Mouse (Mus musculus) c-Kit-negative CD71-positive TER-119-positive erythroid progenitor cells, embryonic 14.5 days (primary cell): ENCODE data around the gene S1pr5.
"Not testable (repeated sequence)": the region's sequence is repeated elsewhere in the genome, so short reads cannot be mapped to it uniquely, and the experiment has no call there.

ENCODE experiments used
- DNase-seq: peaks from one replicate; pipeline ENCODE4 v3.0.0-alpha.2; 2013; ENCODE audit warnings: low read depth, low spot score

S1pr5 gene

DNA sequence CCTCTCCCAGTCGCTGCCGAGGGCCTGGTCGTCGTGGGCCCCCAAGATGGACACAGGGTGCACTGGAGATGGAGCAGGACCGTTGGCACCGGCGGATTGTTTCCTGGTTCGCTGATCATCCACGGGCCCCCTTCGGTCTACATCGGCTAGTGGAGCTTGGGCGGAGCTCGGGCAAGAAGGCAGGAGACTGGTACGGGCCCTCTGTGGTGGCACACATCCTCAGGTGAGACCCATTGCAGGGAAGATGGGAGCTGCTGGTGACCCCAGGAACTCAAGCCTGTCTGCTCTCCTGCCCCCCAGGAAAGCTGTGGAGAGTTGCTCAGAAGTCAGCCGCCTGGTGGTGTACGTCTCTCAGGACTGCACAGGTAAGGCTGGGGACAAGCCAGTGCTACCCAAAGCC is 20.1 kb upstream of the S1pr5 start:
- DNase-seq = no peak

GRCm38 (mm10) chr9:21266889-21267288 is 18.6 kb upstream of the S1pr5 start:
- no peak for DNase-seq

- DNase-seq = no peak
Observed at GRCm38 (mm10) chr9:21265611-21266010, 17.4 kb upstream of the S1pr5 start.

- DNase-seq = peak; percentile 99
Observed at GRCm38 (mm10) chr9:21265000-21265561, 16.8 kb upstream of the S1pr5 start, which contains the start of gene Atg4d. Gene Atg4d, plus strand, starts transcription at chr9:21265293.

DNA sequence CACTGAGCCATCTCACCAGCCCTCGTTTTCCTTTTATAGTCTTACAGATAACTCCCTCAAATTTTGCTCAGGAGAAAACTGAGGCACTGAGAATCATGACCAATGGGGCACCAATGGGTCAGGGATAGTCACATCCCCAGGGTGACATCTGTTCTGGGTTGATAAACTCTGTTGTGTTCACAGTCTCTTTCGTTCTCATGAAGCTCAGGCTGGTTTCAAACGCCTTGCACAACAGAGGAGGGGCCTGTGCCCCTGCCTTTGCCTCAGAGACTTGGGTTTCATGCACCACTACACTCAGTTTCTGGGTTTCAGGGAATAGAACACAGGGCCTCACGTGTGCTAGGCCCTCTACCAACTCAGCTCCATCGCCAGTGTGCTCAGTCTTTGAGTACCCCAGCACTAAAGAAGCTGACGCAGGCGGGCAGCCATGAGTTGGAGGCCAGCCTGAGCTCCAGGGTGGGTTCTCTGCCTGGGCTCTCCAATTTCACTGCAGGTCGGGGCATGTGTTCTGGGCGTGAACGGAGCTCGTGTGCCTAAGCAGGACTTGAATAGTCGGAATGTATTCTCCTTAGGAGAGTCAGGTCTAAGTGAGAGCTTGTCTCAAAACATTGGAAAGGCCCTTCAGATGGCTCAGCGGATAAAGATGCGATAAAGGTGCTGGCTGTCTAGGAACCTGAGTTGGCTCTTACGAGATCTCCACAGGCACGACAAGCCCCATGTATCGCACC is 16.2 kb upstream of the S1pr5 start:
- DNase-seq = peak; percentile 81

GRCm38 (mm10) chr9:21261831-21262230 is 13.6 kb upstream of the S1pr5 start:
- no peak for DNase-seq

GRCm38 (mm10) chr9:21260491-21261040 is 12.3 kb upstream of the S1pr5 start:
- no peak for DNase-seq

DNA sequence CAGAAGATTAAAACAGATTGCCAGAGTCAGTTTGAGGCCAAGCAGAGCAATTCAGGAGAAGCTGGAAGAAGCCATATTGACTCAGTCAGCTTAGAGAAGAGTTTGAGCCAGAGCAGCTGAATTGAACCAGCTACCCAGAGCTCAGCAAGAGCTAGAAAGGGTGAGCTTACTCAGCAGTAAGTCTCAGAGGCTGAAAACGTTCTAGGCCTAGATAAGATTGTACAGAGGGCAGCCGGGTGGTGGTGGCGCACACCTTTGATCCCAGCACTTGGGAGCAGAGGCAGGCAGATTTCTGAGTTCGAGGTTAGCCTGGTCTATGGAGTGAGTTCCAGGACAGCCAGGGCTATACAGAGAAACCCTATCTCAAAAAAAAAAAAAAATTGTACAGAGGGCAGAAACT is 8.1 kb upstream of the S1pr5 start:
- DNase-seq = not testable (repeated sequence)

DNA sequence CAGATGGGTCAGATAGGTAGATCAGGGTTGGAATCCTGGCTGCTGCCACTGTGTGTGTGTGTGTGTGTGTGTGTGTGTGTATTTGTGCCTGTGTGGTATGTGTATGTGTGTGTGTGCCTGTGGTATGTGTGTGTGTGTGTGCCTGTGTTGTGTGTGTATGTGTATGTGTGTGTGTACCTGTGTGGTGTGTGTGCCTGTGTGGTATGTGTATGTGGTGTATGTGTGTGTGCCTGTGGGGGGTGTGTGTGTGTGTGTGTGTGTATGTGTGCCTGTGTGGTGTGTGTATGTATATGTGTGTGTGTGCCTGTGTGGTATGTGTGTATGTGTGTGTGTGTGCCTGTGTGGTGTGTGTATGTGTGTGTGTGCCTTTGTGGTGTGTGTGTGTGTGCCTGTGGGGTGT is 6.4 kb upstream of the S1pr5 start:
- DNase-seq = no peak

DNA sequence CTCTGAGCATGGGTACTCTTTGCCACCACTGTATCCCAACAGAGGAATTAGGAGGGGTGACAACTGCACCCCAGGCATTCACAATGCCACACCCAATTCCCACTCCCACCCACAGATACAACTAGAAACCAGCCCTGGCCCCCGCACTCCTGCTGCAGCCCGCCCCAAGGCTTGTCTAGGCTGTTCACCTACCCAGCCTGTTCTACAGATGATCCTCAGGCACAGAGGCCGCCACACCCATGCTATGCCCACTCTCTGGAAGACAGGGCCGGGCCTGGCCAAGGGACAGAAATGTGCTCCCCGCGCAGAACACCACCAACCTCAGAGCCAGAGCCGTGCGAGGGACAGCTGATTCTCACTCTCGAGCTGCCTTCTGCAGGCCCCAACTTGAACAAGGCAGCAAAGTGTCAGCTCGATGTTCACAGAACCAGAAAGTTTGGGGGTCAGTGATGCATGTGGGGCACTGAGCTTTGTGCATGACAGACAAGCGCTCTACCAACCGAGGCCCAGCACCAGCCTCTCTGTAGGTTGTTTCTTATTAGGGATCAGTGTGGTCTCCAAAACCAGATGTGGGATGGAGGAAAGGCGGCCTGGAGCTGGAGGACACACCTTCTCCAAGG is 3.0 kb upstream of the S1pr5 start:
- DNase-seq = no peak

- DNase-seq = no peak
Observed at GRCm38 (mm10) chr9:21250509-21250908, 2.3 kb upstream of the S1pr5 start.

DNA sequence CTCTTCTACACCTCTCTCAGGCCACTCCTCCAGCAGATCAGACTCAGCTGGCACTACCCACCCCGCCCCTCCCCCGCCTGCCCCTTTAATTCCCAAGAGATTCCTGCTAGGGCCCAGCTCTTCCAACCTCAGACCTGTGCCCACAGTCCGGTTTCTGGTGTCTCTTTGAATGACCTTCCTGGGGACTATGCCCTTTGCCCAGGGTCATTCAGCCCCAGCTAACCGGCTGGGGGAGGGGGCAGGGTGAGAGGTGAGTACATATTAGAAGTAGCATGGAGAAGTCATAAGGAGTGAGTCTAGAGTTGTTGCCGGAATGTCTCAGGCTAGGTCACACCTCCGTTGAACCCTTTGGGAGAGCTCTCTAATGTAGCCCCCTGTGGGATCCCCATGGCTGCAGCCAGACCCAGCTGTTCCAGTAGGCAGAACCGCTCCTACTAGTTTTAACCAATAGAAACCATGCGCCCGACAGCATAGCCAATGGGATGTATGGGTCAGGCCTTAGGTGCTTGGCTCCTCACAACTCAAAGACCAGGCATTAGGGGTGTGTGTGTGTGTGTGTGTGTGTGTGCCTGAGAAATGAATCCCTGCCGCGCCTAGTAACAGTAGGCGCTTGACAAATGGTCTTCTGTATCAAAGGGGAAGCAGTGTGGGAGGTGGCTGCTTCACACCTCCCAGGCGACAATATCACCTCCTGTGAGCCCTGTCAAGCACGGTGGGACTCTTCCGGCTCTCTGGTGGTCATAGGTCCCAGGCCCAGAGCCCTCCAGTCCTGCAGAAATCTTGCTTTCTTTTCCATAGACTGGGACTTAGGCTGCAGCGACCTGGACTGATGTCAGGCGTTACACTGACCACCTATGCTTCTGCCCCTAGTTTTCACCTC is 1.6 kb upstream of the S1pr5 start:
- no peak for DNase-seq

DNA sequence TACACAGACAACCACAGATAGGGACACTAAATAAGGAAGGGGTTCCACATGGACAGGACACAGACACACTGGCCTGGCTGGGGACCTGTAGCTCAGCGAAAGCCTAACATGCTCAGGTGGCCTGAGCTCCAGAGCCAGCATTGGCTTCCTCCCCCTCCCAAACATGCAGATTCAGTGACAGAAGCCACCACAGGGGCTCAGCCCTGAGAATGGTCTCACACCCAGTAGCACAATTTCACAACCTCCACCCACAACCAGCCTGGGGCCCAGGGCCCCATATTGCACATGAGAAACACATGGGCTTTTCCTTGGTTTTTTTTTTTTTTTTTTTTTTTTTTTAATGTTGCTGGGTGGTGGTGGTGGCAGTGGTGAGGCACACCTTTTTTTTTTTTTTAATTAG is 1.9 kb downstream of the S1pr5 start:
- DNase-seq = no peak

DNA sequence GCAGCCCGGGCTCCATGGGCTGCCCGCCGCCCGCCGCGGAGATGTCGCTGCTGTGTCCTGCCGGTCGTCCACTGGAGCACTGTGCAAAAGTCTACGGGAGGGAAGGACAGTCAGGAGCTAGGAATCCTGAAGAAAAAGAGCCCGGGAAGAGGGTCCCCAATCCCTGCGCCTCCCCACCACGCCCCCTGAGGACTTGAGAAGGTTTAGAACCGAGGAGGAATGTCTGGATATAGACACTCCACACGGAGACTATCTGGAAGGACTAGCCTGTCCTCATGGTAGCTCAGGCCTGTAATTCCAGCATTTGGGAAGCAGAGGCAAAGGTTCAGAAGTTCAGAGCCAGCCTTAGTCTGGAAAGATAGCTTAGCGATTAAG is 3.1 kb downstream of the S1pr5 start:
- DNase-seq = no peak

GRCm38 (mm10) chr9:21244428-21245112 is 3.7 kb downstream of the S1pr5 start:
- DNase-seq = no peak

DNA sequence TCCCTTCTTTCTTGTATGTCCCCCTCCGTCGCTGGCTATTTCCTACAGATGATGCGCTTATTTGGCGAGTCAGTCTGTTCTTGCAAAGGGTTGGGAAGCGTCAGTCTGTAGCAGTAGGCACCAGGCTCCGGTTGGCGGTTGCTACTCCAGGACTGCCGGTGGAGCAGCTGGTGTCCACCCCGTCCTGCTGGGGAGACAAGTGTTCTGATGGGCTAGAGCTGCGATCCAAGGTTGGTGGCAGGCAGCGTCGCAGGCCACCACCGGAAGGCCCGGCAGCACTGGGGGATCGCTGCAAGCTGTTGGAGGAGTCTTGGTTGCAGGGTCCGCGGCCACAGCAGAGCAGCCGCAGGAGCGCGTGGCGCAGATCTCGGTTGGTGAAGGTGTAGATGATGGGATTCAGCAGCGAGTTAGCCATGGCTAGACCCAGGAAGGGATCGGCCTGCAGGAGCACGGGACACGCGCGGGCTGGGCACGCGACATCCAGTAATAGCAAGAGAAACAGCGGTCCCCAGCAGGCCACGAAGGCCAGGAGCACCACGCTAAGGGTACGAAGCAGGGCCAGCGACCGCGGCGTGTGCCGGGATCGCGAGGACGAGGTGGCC is 4.3 kb downstream of the S1pr5 start:
- no peak for DNase-seq

GRCm38 (mm10) chr9:21241343-21241742 is 6.9 kb downstream of the S1pr5 start:
- peak; percentile 83 for DNase-seq

DNA sequence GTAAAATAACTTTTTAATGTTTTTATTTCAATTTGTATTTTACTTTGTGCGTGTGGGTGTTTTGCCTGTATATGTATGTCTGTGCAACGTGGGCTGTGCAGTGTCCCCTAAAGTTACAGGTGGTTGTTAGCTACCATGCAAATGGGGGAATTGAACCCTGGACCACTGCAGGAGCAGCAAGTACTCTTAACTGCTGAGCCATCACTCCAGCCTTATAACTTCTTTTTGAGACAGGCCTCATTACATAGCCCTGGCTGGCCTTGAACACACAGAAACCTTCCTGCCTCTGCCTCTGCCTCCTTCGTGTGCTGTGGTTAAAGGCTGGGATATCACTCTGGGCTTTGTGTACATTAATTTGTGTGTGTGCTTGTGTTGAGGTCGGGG is 8.8 kb downstream of the S1pr5 start:
- DNase-seq = peak; percentile 26

- peak; percentile 71 for DNase-seq
Observed at GRCm38 (mm10) chr9:21238733-21239464, 9.3 kb downstream of the S1pr5 start, which contains the start of gene Keap1. Gene Keap1, minus strand, starts transcription at chr9:21239361.
